Mouse (Mus musculus) forebrain, embryonic 16.5 days (tissue): ENCODE results near the gene Olfr155. TPM values are rescaled to one million over a fixed set of nuclear protein-coding genes. Genes with fewer than 3 reads are reported as not detected.
A peak's percentile ranks its signal among the peaks of the same experiment; 100 is the strongest.

Experiments used
- ATAC-seq: fragments of 200-750 bp; cut with Nextera tagmentation; 2 replicates; pipeline ENCODE4 v1.8.0; 2017; ENCODE audit warnings: mild to moderate bottlenecking, moderate library complexity
- H3K27ac ChIP-seq: fragments of 300-500 bp; sonication (generic); 2 replicates; pipeline ENCODE4 v1.5.1; 2014; ENCODE audit warnings: low read length, control low read depth
- H3K27me3 ChIP-seq: fragments of 300-500 bp; sonication (generic); replicated peaks from 2 replicates; pipeline ENCODE4 v1.6.1; 2014; ENCODE audit warnings: low read length; ENCODE audit not compliant: control insufficient read depth, insufficient read depth
- H3K36me3 ChIP-seq: fragments of 300-500 bp; sonication (generic); 2 replicates; pipeline ENCODE4 v1.6.1; 2014; ENCODE audit not compliant: control insufficient read depth, insufficient read depth
- H3K4me1 ChIP-seq: fragments of 300-500 bp; sonication (generic); replicated peaks from 2 replicates; pipeline ENCODE4 v1.6.1; 2014; ENCODE audit warnings: low read length; ENCODE audit not compliant: control insufficient read depth, insufficient read depth
- H3K4me2 ChIP-seq: fragments of 300-500 bp; sonication (generic); 2 replicates; pipeline ENCODE4 v1.6.1; 2014; ENCODE audit warnings: mild to moderate bottlenecking, low read length, control low read depth
- H3K4me3 ChIP-seq: fragments of 300-500 bp; sonication (generic); replicated peaks from 2 replicates; pipeline ENCODE4 v1.5.1; 2014; ENCODE audit warnings: mild to moderate bottlenecking, low read length, control low read depth
- H3K9ac ChIP-seq: fragments of 300-500 bp; sonication (generic); replicated peaks from 2 replicates; pipeline ENCODE4 v1.6.1; 2014; ENCODE audit warnings: low read depth, low read length, control low read depth
- H3K9me3 ChIP-seq: fragments of 300-500 bp; sonication (generic); 2 replicates; pipeline ENCODE4 v1.6.1; 2016; ENCODE audit warnings: low read length; ENCODE audit not compliant: control insufficient read depth
- WGBS: fragments of 180-500 bp; shearing (Covaris S2); extraction: QIAGEN DNeasy Blood & Tissue Kit; methylation state at CpG from one replicate; pipeline ENCODE4 v1.1.7; 2014; 5-methylcytosine and 5-hydroxymethylcytosine counted together
- polyA plus RNA-seq: library from polyadenylated mRNA; unstranded; fragments of >200 nt; fragmentation: Nextera tagmentation; extraction: Ambion mirVana; gene quantifications from 2 replicates; pipeline ENCODE4 v1.2.1, GENCODE M21; 2015

The Olfr155 gene
- polyA plus RNA-seq, 1 experiment from 2014 or later, result not detected

- Histone ChIP-seq H3K36me3 (no peaks in the 10 kb centered on the region), H3K27me3 (no peaks in the 10 kb centered on the region), H3K4me2 (no peak overlapping the region), H3K4me3 (no peak overlapping the region), H3K9ac (no peak overlapping the region), H3K9me3 (no peaks in the 10 kb centered on the region), H3K27ac (no peak overlapping the region), H3K4me1 (no peaks in the 10 kb centered on the region)
- WGBS, result 77% methylated on average over 8 of the region's 8 CpGs
- ATAC-seq, result no peak
Observed at GRCm38 (mm10) chr4:43854101-43854500, 2.7 kb downstream of the Olfr155 start.

GRCm38 (mm10) chr4:43859886-43860285 is 8.5 kb downstream of the Olfr155 start:
- H3K9me3 ChIP-seq, result no peaks in the 10 kb centered on the region
- 75% methylated on average over 10 of the region's 10 CpGs for WGBS
- H3K27ac ChIP-seq, result no peak overlapping the region
- H3K4me1 ChIP-seq, result no peaks in the 10 kb centered on the region
- no peak overlapping the region for H3K4me2 ChIP-seq
- no peaks in the 10 kb centered on the region for H3K36me3 ChIP-seq
- no peak overlapping the region for H3K4me3 ChIP-seq
- no peak for ATAC-seq
- H3K27me3 ChIP-seq, result no peaks in the 10 kb centered on the region
- H3K9ac ChIP-seq, result no peak overlapping the region

- Histone ChIP-seq H3K27me3 (no peaks in the 10 kb centered on the region), H3K27ac (no peak overlapping the region), H3K4me2 (no peak overlapping the region), H3K4me3 (no peak overlapping the region), H3K9ac (no peak overlapping the region), H3K9me3 (no peaks in the 10 kb centered on the region), H3K36me3 (no peaks in the 10 kb centered on the region), H3K4me1 (no peaks in the 10 kb centered on the region)
- 17% methylated on average over 14 of the region's 14 CpGs for WGBS
- ATAC-seq, result no peak
Observed at GRCm38 (mm10) chr4:43860744-43861519, 9.6 kb downstream of the Olfr155 start.

- no peaks in the 10 kb centered on the region for H3K4me1 ChIP-seq
- H3K4me2 ChIP-seq, result no peak overlapping the region
- ATAC-seq, result no peak
- no peaks in the 10 kb centered on the region for H3K36me3 ChIP-seq
- H3K4me3 ChIP-seq, result no peak overlapping the region
- no peak overlapping the region for H3K9ac ChIP-seq
- H3K27ac ChIP-seq, result no peak overlapping the region
- 66% methylated on average over 4 of the region's 4 CpGs for WGBS
- H3K9me3 ChIP-seq, result no peaks in the 10 kb centered on the region
- no peaks in the 10 kb centered on the region for H3K27me3 ChIP-seq
Observed at GRCm38 (mm10) chr4:43863298-43863697, 11.9 kb downstream of the Olfr155 start.

- H3K9me3 ChIP-seq, result peaks cover 3% of the 10 kb centered on the region; the same call in 1 of the 2 replicates
- H3K9ac ChIP-seq, result no peak overlapping the region
- H3K4me3 ChIP-seq, result no peak overlapping the region
- no peaks in the 10 kb centered on the region; the same call in 1 of the 2 replicates for H3K4me1 ChIP-seq
- no peak for ATAC-seq
- 91% methylated on average over 10 of the region's 10 CpGs for WGBS
- no peaks in the 10 kb centered on the region for H3K36me3 ChIP-seq
- H3K27me3 ChIP-seq, result no peaks in the 10 kb centered on the region
- no peak overlapping the region for H3K4me2 ChIP-seq
- no peak overlapping the region for H3K27ac ChIP-seq
Observed at GRCm38 (mm10) chr4:43869821-43870220, 18.5 kb downstream of the Olfr155 start.

GRCm38 (mm10) chr4:43874501-43874900 is 23.1 kb downstream of the Olfr155 start:
- Histone ChIP-seq H3K36me3 (no peaks in the 10 kb centered on the region), H3K4me1 (peaks cover 3% of the 10 kb centered on the region; the same call in 1 of the 2 replicates), H3K9ac (no peak overlapping the region), H3K27ac (no peak overlapping the region), H3K9me3 (no peaks in the 10 kb centered on the region), H3K4me3 (no peak overlapping the region; the same call in 1 of the 2 replicates), H3K27me3 (no peaks in the 10 kb centered on the region), H3K4me2 (peak overlapping the region; percentile 81)
- no peak for ATAC-seq
- 28% methylated on average over 7 of the region's 7 CpGs for WGBS

GRCm38 (mm10) chr4:43875160-43875918 is 24.0 kb downstream of the Olfr155 start, which contains the start of gene Reck:
Gene Reck (plus strand): TSS chr4:43875530.
- ATAC-seq, result peak; percentile 94
- H3K4me3 ChIP-seq, result peak within 1 kb of the TSS; percentile 93
- H3K9me3 ChIP-seq, result no peaks in the 10 kb centered on the region
- H3K4me2 ChIP-seq, result peak within 1 kb of the TSS; percentile 81
- WGBS, result under 1% methylated on average over 61 of the region's 73 CpGs
- peaks cover 3% of the 10 kb centered on the region; the same call in 1 of the 2 replicates for H3K4me1 ChIP-seq
- no peak within 1 kb of the TSS for H3K27ac ChIP-seq
- H3K9ac ChIP-seq, result peak within 1 kb of the TSS; percentile 84
- no peaks in the 10 kb centered on the region for H3K36me3 ChIP-seq
- no peaks in the 10 kb centered on the region for H3K27me3 ChIP-seq

GRCm38 (mm10) chr4:43875919-43876411 is 24.6 kb downstream of the Olfr155 start:
- Histone ChIP-seq H3K27me3 (no peaks in the 10 kb centered on the region), H3K4me3 (peak overlapping the region; percentile 93), H3K27ac (no peak overlapping the region), H3K9me3 (no peaks in the 10 kb centered on the region), H3K9ac (peak overlapping the region; percentile 84), H3K4me2 (peak overlapping the region; percentile 81), H3K36me3 (no peaks in the 10 kb centered on the region), H3K4me1 (peaks cover 3% of the 10 kb centered on the region; the same call in 1 of the 2 replicates)
- ATAC-seq, result peak; percentile 45; the same call in 1 of the 2 replicates
- WGBS, result 0% methylated on average over 20 of the region's 20 CpGs

- Histone ChIP-seq H3K27ac (no peak overlapping the region), H3K4me1 (peaks cover 3% of the 10 kb centered on the region; the same call in 1 of the 2 replicates), H3K9me3 (no peaks in the 10 kb centered on the region), H3K27me3 (no peaks in the 10 kb centered on the region), H3K9ac (no peak overlapping the region), H3K36me3 (no peaks in the 10 kb centered on the region), H3K4me3 (no peak overlapping the region), H3K4me2 (no peak overlapping the region)
- 97% methylated on average over 1 of the region's 1 CpGs for WGBS
- ATAC-seq, result no peak
Observed at GRCm38 (mm10) chr4:43877230-43877629, 25.9 kb downstream of the Olfr155 start.
